Mouse (Mus musculus): ENCODE results near the gene Ip6k1.
A peak's percentile ranks its signal among the peaks of the same experiment; 100 is the strongest.

Ip6k1 gene

DNA sequence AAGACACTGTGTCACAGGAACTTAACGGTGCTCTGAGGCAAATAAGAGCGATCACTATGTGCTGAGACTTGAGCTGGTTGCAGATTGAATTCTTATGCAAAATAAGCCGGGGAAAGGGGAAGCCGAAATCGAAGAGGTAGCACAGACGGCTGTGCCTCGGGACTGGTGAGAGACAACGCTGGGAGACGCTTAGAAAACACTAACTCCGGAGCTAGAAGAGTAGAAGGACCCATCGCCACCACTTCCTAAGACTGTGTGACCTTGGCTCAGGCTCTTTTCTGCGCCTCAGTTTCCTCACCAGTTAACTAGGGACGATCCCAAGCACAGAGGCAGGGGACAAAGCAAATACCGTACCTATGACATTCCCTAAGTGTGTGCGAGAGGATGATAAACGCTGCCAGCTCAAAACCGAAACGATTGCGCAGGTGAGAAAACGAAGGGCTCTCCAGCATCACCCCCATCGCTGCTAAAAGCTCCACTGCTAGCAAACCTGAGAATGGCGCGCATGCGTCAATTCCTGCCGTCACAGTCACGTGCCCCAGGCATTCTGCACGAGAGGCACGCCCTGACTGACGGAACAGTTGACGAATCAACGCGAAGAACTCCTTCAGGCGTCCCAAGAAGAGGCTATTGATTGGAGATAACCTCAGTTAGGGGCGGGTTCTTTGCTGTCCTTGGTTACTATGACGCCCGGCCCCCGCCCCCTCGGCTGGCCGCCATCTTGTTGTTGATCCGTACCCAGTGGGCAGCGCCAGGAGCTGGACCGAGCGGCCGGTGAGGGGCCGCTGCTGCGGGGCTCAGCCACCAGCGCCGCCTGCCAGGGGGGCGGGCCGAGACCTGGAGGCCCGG lies at the start of gene Ip6k1:
Ip6k1 (plus strand) TSS at position 580 of the 849 bp plus-strand sequence.
- Histone ChIP-seq H3K9me3 (ENCODE audit: low read length) (no peaks in the 10 kb centered on the region), H3K36me3 (ENCODE audit: insufficient read depth, low read length) (peaks cover 9% of the 10 kb centered on the region; the same call in 1 of the 2 replicates), H3K4me1 (replicated peaks; ENCODE audit: low read depth, low read length) (peaks cover 26% of the 10 kb centered on the region), H3K27me3 (ENCODE audit: insufficient read depth, low read length) (peaks cover 13% of the 10 kb centered on the region), H3K4me3 (replicated peaks; ENCODE audit: low read length) (peak within 1 kb of the TSS; percentile 100)
- TF ChIP-seq POU5F1 (IDR thresholded peaks at IDR 0.05; ENCODE audit: borderline replicate concordance, low read length) (peak; percentile 77; the same call in 1 of the 2 replicates), CTCF (conservative IDR thresholded peaks at IDR 0.05; ENCODE audit: low read length) (no peak)

DNA sequence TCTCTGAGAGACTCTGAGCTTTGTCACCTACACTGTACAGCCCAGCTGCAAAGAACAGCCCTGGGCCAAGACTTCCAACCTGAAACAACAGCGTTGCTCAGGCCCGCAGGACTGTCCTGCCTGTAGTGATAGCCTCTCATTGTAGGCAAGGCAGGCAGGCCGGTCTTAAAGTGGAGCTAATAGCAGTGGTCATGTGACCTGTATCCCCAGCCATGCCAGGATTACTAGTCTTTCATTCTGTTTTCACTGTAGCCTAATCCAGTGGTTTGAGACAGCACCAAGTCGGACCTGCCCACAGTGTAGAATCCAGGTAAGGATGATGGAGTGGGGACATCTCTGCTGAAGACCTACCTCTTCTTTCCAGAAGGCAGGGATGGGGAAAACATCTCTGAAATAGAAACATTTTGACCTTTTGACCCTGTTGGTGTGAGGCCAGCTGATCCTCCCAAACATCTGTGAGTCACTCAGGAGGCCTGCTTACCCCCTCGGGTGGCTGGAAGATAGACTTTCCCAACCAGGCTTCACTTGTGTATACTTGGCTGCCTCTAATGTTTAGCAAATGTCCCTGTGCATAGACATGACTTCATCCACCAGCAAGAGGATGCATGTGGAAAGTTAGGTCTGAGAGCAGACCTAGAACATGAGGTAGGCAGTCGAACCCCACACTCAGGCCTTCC lies 46.5 kb upstream of the Ip6k1 start:
- peaks cover 81% of the 10 kb centered on the region for H3K4me1 ChIP-seq (replicated peaks; ENCODE audit: low read depth, low read length)
- no peaks in the 10 kb centered on the region for H3K27me3 ChIP-seq (ENCODE audit: insufficient read depth, low read length)
- H3K36me3 ChIP-seq (ENCODE audit: insufficient read depth, low read length): peaks cover 82% of the 10 kb centered on the region
- H3K9me3 ChIP-seq (ENCODE audit: low read length): no peaks in the 10 kb centered on the region
- TF ChIP-seq CTCF (conservative IDR thresholded peaks at IDR 0.05; ENCODE audit: low read length): no peak
- no peak for TF ChIP-seq NANOG (IDR thresholded peaks at IDR 0.05; ENCODE audit: borderline replicate concordance, low read length)
- TF ChIP-seq POU5F1 (IDR thresholded peaks at IDR 0.05; ENCODE audit: borderline replicate concordance, low read length): no peak
- no peak overlapping the region for H3K4me3 ChIP-seq (replicated peaks; ENCODE audit: low read length)

DNA sequence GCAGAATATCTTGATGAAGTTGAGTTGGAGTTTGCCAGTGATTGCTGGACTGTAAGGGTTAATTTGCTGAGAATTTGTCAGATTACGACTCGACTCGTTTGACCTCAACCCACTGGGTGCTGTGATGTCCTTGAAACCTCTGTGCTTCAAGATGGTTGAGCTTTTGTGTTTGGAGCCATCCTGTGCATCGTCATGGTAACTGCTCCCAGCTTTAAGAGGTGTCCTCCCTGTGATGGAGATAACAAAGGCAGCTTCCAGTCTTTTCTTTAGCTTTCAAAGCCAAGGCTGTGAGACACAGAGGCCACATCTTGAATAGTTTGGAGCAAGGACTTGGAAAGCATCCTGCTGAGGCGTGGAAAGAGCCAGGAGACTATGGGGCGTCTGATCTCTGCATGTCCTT lies 45.2 kb upstream of the Ip6k1 start:
- H3K36me3 ChIP-seq (ENCODE audit: insufficient read depth, low read length): peaks cover 96% of the 10 kb centered on the region
- H3K4me1 ChIP-seq (replicated peaks; ENCODE audit: low read depth, low read length): peaks cover 88% of the 10 kb centered on the region
- TF ChIP-seq NANOG (IDR thresholded peaks at IDR 0.05; ENCODE audit: borderline replicate concordance, low read length) (peak; percentile 80), CTCF (conservative IDR thresholded peaks at IDR 0.05; ENCODE audit: low read length) (no peak), POU5F1 (IDR thresholded peaks at IDR 0.05; ENCODE audit: borderline replicate concordance, low read length) (no peak)
- H3K27me3 ChIP-seq (ENCODE audit: insufficient read depth, low read length): no peaks in the 10 kb centered on the region
- no peaks in the 10 kb centered on the region for H3K9me3 ChIP-seq (ENCODE audit: low read length)
- H3K4me3 ChIP-seq (replicated peaks; ENCODE audit: low read length): no peak overlapping the region

DNA sequence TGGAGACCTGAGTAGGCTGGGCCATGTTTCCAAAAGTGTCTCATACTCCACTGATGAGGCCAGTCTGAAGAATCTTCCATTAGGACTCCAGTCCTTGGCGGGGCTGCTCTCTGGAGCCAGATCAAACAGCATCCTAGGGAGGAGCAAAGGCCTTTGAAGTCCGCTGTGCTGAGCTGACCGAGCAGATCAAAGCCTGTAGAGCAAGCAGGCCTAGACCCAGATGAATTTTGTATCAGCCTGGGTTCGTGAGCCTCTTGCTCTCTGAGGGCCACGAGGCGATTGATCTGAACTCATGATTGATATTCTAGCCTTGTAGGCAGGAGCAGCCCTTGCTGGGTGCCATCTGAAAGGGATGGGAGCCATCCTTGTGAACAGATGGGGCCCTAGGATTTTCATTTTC lies 42.4 kb upstream of the Ip6k1 start:
- Histone ChIP-seq H3K36me3 (ENCODE audit: insufficient read depth, low read length) (peaks cover 100% of the 10 kb centered on the region), H3K9me3 (ENCODE audit: low read length) (no peaks in the 10 kb centered on the region), H3K27me3 (ENCODE audit: insufficient read depth, low read length) (no peaks in the 10 kb centered on the region), H3K4me3 (replicated peaks; ENCODE audit: low read length) (no peak overlapping the region), H3K4me1 (replicated peaks; ENCODE audit: low read depth, low read length) (peaks cover 100% of the 10 kb centered on the region)
- TF ChIP-seq POU5F1 (IDR thresholded peaks at IDR 0.05; ENCODE audit: borderline replicate concordance, low read length): no peak
- TF ChIP-seq NANOG (IDR thresholded peaks at IDR 0.05; ENCODE audit: borderline replicate concordance, low read length): no peak
- no peak for TF ChIP-seq CTCF (conservative IDR thresholded peaks at IDR 0.05; ENCODE audit: low read length)

DNA sequence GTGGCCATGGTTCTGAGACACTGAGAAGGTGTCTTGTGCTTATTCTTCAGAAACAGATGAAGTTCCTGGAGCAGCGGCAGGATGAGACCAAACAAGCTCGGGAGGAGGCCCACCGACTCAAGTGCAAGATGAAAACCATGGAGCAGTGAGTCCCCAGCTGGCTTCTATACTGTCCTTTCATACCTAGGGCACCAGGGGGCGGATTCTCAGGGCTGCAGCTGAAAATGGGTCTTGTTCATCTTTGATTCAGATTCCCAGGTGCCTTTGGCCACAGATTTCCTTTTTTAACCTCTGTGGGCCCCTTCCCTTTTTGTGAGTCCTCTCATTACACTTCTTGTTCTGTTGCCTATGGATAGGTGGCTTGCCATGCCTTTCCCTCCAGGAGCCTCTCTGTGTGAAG lies 41.4 kb upstream of the Ip6k1 start:
- H3K4me3 ChIP-seq (replicated peaks; ENCODE audit: low read length): peak overlapping the region; percentile 43; the same call in 1 of the 2 replicates
- H3K9me3 ChIP-seq (ENCODE audit: low read length): no peaks in the 10 kb centered on the region
- peaks cover 93% of the 10 kb centered on the region for H3K4me1 ChIP-seq (replicated peaks; ENCODE audit: low read depth, low read length)
- no peaks in the 10 kb centered on the region for H3K27me3 ChIP-seq (ENCODE audit: insufficient read depth, low read length)
- no peak for TF ChIP-seq POU5F1 (IDR thresholded peaks at IDR 0.05; ENCODE audit: borderline replicate concordance, low read length)
- TF ChIP-seq CTCF (conservative IDR thresholded peaks at IDR 0.05; ENCODE audit: low read length): peak; percentile 18
- H3K36me3 ChIP-seq (ENCODE audit: insufficient read depth, low read length): peaks cover 100% of the 10 kb centered on the region

DNA sequence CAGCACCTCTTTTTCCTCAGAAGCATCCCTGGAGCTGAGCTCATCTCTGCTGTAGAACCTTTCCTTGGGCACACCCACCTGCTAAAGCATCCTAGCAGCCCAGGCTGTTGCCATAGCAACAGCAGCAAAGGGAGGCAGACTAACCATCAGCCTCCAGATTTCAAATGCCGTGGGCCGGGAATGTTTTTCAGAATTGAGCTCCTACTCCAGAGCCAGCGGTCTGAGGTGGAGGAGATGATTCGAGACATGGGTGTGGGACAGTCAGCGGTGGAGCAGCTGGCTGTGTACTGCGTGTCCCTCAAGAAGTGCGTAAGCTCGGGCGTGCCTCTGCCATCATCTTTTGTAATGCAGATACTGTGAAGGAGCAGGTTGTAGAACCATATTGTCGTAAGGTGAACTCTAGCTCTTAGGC lies 40.9 kb upstream of the Ip6k1 start:
- no peaks in the 10 kb centered on the region for H3K9me3 ChIP-seq (ENCODE audit: low read length)
- TF ChIP-seq POU5F1 (IDR thresholded peaks at IDR 0.05; ENCODE audit: borderline replicate concordance, low read length) (peak; percentile 72), NANOG (IDR thresholded peaks at IDR 0.05; ENCODE audit: borderline replicate concordance, low read length) (no peak), CTCF (conservative IDR thresholded peaks at IDR 0.05; ENCODE audit: low read length) (no peak)
- peak overlapping the region; percentile 43 for H3K4me3 ChIP-seq (replicated peaks; ENCODE audit: low read length)
- H3K27me3 ChIP-seq (ENCODE audit: insufficient read depth, low read length): no peaks in the 10 kb centered on the region
- H3K4me1 ChIP-seq (replicated peaks; ENCODE audit: low read depth, low read length): peaks cover 88% of the 10 kb centered on the region
- H3K36me3 ChIP-seq (ENCODE audit: insufficient read depth, low read length): peaks cover 100% of the 10 kb centered on the region

DNA sequence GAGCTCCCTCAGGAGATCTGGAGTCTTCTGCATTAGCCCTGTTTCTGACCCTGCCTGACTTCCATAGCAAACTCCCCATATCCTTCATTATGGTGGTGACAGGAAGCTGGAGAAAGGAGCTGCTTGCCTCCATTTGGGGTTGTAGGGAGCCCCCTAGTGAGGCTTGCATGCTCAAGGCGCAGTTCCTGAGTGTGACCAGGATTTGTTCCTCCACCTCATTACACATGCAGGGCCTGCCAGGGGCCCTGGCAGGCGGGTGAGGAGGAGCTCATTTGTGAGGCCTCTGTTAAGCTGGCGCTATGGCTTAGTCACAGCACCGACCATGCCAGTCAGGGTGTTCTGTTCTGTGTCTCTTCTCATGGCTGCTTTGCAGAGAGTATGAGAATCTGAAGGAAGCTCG lies 40.4 kb upstream of the Ip6k1 start:
- H3K4me1 ChIP-seq (replicated peaks; ENCODE audit: low read depth, low read length): peaks cover 83% of the 10 kb centered on the region
- H3K27me3 ChIP-seq (ENCODE audit: insufficient read depth, low read length): no peaks in the 10 kb centered on the region
- H3K36me3 ChIP-seq (ENCODE audit: insufficient read depth, low read length): peaks cover 100% of the 10 kb centered on the region
- H3K4me3 ChIP-seq (replicated peaks; ENCODE audit: low read length): peak overlapping the region; percentile 43
- TF ChIP-seq CTCF (conservative IDR thresholded peaks at IDR 0.05; ENCODE audit: low read length): no peak
- TF ChIP-seq NANOG (IDR thresholded peaks at IDR 0.05; ENCODE audit: borderline replicate concordance, low read length): no peak
- no peak for TF ChIP-seq POU5F1 (IDR thresholded peaks at IDR 0.05; ENCODE audit: borderline replicate concordance, low read length)
- no peaks in the 10 kb centered on the region for H3K9me3 ChIP-seq (ENCODE audit: low read length)

DNA sequence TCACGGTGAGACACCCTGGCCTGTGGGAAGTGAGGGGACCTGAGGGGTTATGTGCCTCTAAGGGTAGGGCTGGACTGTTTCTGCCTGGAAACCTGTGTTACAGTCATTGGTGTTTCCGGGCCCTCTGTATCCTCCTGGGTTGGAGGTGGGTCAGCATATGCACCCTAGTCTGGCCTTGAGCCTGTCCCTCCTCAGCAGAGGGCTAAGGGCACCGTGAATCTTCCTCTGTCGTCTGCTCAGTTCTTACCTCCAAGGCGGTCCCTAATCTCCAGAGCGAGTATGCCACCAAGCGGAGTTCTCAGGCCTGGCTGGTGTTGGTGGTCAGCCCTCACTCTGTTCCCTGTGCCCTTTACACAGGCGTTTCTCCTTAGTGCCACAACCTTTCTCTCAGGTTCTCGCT lies 39.4 kb upstream of the Ip6k1 start:
- TF ChIP-seq CTCF (conservative IDR thresholded peaks at IDR 0.05; ENCODE audit: low read length) (no peak), POU5F1 (IDR thresholded peaks at IDR 0.05; ENCODE audit: borderline replicate concordance, low read length) (no peak)

More for the DNA sequence above, 39.4 kb upstream of the Ip6k1 start:
- H3K27me3 ChIP-seq (ENCODE audit: insufficient read depth, low read length): no peaks in the 10 kb centered on the region
- H3K4me1 ChIP-seq (replicated peaks; ENCODE audit: low read depth, low read length): peaks cover 73% of the 10 kb centered on the region
- H3K36me3 ChIP-seq (ENCODE audit: insufficient read depth, low read length): peaks cover 100% of the 10 kb centered on the region
- H3K4me3 ChIP-seq (replicated peaks; ENCODE audit: low read length): no peak overlapping the region
- no peaks in the 10 kb centered on the region for H3K9me3 ChIP-seq (ENCODE audit: low read length)
